Mouse (Mus musculus): ENCODE measurements at regions not wholly inside any gene's neighbourhood (a gene's known extent, or its start where the extent isn't known, plus 50 kb on each side); places are given as distances from the start of the nearest gene placed in this dataset.

GRCm38 (mm10) chr1:41420489-41421327 lies 615.3 kb downstream of the Tmem182 start:
- no peak for DNase-seq

- DNase-seq, result no peak
These were observed 622.5 kb downstream of the Tmem182 start for GRCm38 (mm10) chr1:41427853-41428252.

GRCm38 (mm10) chr1:41431127-41431690 lies 625.8 kb downstream of the Tmem182 start:
- DNase-seq, result no peak

GRCm38 (mm10) chr1:41435379-41435778 lies 630.0 kb downstream of the Tmem182 start:
- no peak for DNase-seq

DNA sequence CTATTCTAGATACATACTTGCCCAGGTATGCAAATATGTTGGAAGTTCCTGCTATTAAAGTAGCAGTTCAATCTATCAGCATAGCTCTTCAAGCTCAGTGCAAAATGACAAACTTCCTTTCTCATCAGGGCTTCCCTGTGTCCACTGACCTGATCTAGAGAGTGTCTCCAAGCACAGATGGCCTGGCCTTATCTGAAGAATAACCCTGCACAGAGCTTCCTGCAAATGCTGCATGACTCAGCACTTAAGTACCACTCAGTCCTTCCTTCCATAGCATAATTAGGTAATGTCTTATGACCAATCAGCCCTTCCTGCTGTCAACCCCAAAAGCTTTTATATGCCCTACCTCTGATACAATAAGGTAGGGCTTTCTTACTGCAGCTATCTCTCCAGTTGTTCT lies 644.6 kb downstream of the Tmem182 start:
- no peak for DNase-seq
